Mouse (Mus musculus) ES-E14 (cell line): Measurements from ENCODE around the gene Ptpdc1. TPM values are rescaled to one million over a fixed set of nuclear protein-coding genes. Genes with fewer than 3 reads are reported as not detected.

Source experiments
- DNase-seq: peaks from one replicate; pipeline ENCODE4 v3.0.0-alpha.2; 2013; ENCODE audit warnings: low read depth, low spot score
- H3K27ac ChIP-seq: 2 replicates; pipeline ENCODE4 v1.5.1; 2012; ENCODE audit warnings: low read depth, mild to moderate bottlenecking, low read length, moderate library complexity, mixed read lengths; ENCODE audit not compliant: poor library complexity, insufficient read depth, severe bottlenecking
- H3K36me3 ChIP-seq: 2 replicates; pipeline ENCODE4 v1.6.1; 2012; ENCODE audit warnings: mild to moderate bottlenecking, low read length, moderate library complexity, mixed read lengths; ENCODE audit not compliant: control insufficient read depth, poor library complexity, insufficient read depth, severe bottlenecking
- H3K4me1 ChIP-seq, 2 experiments: fragments of 150-350 bp in 1 of 2; sonication (generic) in 1 of 2; 2 replicates each; pipeline ENCODE4 v1.6.1; 2012; ENCODE audit warnings: low read length in 2 of 2, mild to moderate bottlenecking in 1 of 2, mixed read lengths in 1 of 2; ENCODE audit not compliant: control insufficient read depth in 2 of 2, insufficient read depth in 2 of 2, poor library complexity in 1 of 2
- H3K4me3 ChIP-seq, 2 experiments: fragments of 150-350 bp in 1 of 2; sonication (generic) in 1 of 2; 2 replicates each; pipeline ENCODE4 v1.5.1; 2012; ENCODE audit warnings: low read length in 2 of 2, low read depth in 1 of 2, mild to moderate bottlenecking in 1 of 2, mixed read lengths in 1 of 2; ENCODE audit not compliant: insufficient read depth in 1 of 2, poor library complexity in 1 of 2, severe bottlenecking in 1 of 2
- H3K9ac ChIP-seq: 2 replicates; pipeline ENCODE4 v1.6.1; 2012; ENCODE audit warnings: low read depth, mild to moderate bottlenecking, low read length, mixed read lengths; ENCODE audit not compliant: poor library complexity, insufficient read depth, severe bottlenecking
- H3K9me3 ChIP-seq: fragments of 150-350 bp; sonication (generic); 2 replicates; pipeline ENCODE4 v1.6.1; 2012; ENCODE audit warnings: low read depth, mild to moderate bottlenecking, low read length; ENCODE audit not compliant: control insufficient read depth, insufficient read depth
- CHD2 ChIP-seq: IDR thresholded peaks from 2 replicates; pipeline ENCODE4 v1.6.1; 2014; ENCODE audit warnings: mild to moderate bottlenecking, low read depth, low read length, inconsistent platforms
- HCFC1 ChIP-seq: IDR thresholded peaks from 2 replicates; pipeline ENCODE4 v1.6.1; 2012; ENCODE audit warnings: low read length, inconsistent platforms, borderline replicate concordance; ENCODE audit not compliant: insufficient read depth
- MAFK ChIP-seq: IDR thresholded peaks from 2 replicates; pipeline ENCODE4 v1.6.1; 2014; ENCODE audit warnings: mild to moderate bottlenecking, low read depth, low read length, inconsistent platforms; ENCODE audit not compliant: insufficient read depth
- ZC3H11A ChIP-seq: IDR thresholded peaks from 2 replicates; pipeline ENCODE4 v1.6.1; 2012; ENCODE audit warnings: low read depth, mild to moderate bottlenecking, inconsistent platforms, low read length, borderline replicate concordance
- ZNF384 ChIP-seq: IDR thresholded peaks from 2 replicates; pipeline ENCODE4 v1.6.1; 2012; ENCODE audit warnings: low read depth, low read length, inconsistent platforms
- in situ Hi-C, 2 experiments: fragments of 600-800 bp; cut with MboI; formaldehyde crosslinking; loops; one replicate each; pipeline ENCODE4 v1.15.1; 2025; ENCODE audit warnings: low sequenced_read_pairs in 2 of 2, inconsistent platforms in 1 of 2; ENCODE audit not compliant: unreplicated experiment in 2 of 2
- total RNA-seq: library from RNA; depleted of rRNA; stranded (reverse); fragments of 300-350 nt; gene quantifications from 2 replicates; pipeline ENCODE4 v1.2.3, GENCODE M21; 2012

The Ptpdc1 gene
- total RNA-seq, 1 experiment: 5.2 TPM

DNA sequence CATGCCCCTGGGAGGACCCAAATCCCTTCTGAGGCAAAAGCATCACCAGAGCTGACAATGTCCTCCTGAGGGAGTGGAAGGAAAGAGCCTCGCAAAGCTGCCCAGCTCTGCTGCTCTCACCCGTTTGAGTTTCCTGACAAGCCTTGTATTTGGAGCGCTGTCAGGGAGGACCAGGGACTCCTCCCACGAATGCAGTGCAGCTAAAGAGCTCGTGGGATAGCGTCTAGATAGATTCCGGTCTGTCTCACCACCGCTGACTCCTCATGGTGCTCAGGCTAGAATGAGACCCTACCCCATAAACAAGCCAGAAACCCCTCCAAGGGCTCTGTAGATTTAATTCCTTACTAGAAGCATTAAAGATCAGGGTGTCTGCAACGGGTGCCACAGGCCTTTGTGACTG lies 32.3 kb upstream of the Ptpdc1 start:
- TF ChIP-seq HCFC1: no peak
- no peak for TF ChIP-seq MAFK
- TF ChIP-seq CHD2: no peak
- TF ChIP-seq ZC3H11A: no peak
- no peak for TF ChIP-seq ZNF384
- no peak overlapping the region for H3K4me3 ChIP-seq
- no peaks in the 10 kb centered on the region for H3K9me3 ChIP-seq
- no peak overlapping the region for H3K27ac ChIP-seq
- in situ Hi-C loops: loop anchor here (10.0 to 25.0 kb wide), 5 partner anchors 137 to 505 kb away; no protein-coding TSS in a partner anchor
- no peaks in the 10 kb centered on the region for H3K36me3 ChIP-seq
- H3K4me1 ChIP-seq: peaks cover 0 to 2% of the 10 kb centered on the region in 2 experiments; a peak in 1 of 4 replicates
- H3K9ac ChIP-seq: no peak overlapping the region
- DNase-seq: no peak

DNA sequence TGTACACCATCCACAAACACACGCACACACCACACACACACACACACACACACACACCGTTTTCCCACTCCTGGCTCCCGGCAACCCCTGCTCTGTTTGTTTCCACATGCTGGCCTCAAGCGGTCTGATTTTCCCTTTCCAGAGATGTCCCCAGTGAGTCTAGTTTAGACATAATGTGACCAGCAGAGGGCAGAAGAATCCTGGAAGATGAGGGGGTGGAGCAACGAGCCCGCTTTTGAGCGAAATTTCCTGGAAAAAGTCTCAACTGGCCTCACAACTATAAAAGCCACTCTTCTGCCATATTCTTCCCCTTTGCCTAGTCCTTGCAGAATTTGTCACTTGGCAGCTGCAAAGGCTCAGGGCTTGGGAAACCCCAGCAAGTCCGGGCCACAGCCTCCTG lies 30.2 kb upstream of the Ptpdc1 start:
- H3K9me3 ChIP-seq: no peaks in the 10 kb centered on the region
- DNase-seq: no peak
- no peak overlapping the region for H3K4me3 ChIP-seq
- TF ChIP-seq ZC3H11A (no peak; the same call in 1 of the 2 replicates), HCFC1 (no peak), CHD2 (no peak), ZNF384 (no peak)
- in situ Hi-C loops: loop anchor here (10.0 to 25.0 kb wide), 5 partner anchors 139 to 507 kb away; no protein-coding TSS in a partner anchor
- H3K9ac ChIP-seq: no peak overlapping the region
- no peaks in the 10 kb centered on the region; a peak in 1 of 4 replicates for H3K4me1 ChIP-seq
- no peaks in the 10 kb centered on the region for H3K36me3 ChIP-seq
- H3K27ac ChIP-seq: no peak overlapping the region

DNA sequence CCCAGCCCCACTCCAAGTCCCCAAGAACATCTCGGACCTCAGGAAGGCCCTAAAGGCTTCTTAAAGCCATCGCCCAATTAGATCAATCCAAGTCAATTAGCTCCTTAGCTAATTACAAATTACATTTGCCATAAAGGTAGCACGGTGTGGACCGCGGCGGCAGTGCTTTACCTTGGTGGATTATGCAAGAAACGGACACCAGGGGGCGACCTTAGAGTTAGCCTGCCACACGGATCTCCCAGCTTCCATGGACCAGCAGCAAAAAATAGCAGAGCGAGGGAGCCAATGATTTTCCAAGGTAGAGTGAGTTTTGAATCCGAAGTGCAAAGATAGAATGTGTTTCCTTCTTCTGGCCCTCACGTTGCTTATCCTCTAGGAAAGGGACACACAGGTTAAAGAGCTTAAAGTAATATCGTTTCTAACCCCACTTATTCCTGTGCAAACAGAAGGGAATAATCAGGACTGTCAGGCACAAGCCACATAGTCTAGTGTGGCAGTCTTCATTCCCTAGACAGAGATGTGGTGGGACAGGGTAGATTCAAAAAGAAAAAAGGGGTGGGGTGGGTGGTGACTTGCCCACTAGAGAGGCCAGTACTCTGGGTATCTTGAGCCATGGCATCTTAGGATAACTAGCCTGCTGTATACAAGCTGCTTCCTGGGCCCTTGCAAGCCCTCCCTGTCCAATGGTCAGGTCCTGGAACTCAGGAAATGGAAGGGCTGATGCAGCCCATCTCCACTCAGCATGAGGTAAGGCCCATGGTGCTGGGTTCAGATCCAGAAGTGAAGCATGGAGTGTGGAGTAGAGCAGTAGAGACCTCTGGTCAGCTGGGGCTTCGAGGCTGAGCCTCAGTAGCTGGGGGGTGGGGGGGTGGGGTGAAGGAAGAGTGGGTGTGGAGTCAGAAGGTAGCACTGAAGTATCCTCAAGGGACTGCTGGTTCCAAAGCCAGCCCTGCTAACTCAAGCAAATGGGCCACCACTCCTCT lies 28.6 kb upstream of the Ptpdc1 start:
- no peak for DNase-seq
- no peak overlapping the region for H3K27ac ChIP-seq
- no peaks in the 10 kb centered on the region for H3K9me3 ChIP-seq
- no peak overlapping the region for H3K4me3 ChIP-seq
- H3K9ac ChIP-seq: no peak overlapping the region
- in situ Hi-C loops: loop anchor here (10.0 to 25.0 kb wide), 5 partner anchors 141 to 508 kb away; no protein-coding TSS in a partner anchor
- no peaks in the 10 kb centered on the region for H3K36me3 ChIP-seq
- no peak for TF ChIP-seq HCFC1
- no peak for TF ChIP-seq ZNF384
- no peak for TF ChIP-seq CHD2
- TF ChIP-seq ZC3H11A: no peak
- TF ChIP-seq MAFK: no peak
- H3K4me1 ChIP-seq: no peaks in the 10 kb centered on the region; a peak in 1 of 4 replicates

DNA sequence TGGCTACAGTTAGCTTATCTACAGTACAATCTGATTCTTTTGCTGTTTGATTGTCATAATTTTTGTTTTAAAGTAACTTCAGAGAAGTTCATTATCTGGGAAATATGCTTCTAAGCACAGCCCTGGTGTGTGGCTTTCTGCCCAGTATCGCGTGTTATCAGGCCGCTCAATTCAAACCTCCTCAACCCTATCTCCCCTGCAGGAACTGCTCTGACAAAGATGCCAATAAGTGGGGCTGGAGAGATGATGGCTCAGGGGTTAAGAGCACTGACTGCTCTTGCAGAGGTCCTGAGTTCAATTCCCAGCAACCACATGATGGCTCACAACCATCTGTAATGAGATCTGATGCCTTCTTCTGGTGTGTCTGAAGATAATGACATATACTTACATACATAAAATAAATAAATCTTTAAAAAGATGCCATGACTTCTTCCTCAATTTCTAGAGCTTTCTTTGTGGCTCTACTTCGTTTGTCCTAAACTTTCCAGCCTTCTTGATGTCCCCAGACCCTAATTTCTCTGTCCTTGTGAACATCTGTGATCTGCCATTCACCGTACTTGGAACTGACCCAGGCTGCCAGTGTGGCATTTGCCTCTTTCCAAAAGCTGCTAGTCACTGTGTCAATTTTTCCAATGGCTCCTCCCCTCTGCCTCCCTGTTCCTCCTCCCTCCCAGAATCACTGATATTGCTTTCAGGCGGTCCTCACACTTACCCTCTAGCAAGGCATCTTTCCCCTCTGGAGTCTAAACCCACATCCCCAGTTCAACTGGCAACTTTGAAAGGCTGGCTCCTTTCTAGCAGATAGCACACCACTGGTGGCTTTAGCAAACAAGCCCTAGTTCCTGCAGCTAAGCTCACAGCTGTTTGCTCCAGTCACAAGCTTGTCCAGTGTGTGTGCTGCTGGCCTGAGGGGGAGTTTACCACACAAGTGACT lies 25.9 kb upstream of the Ptpdc1 start:
- no peak for TF ChIP-seq HCFC1
- H3K36me3 ChIP-seq: no peaks in the 10 kb centered on the region
- no peak overlapping the region for H3K4me3 ChIP-seq
- H3K4me1 ChIP-seq: no peaks in the 10 kb centered on the region
- in situ Hi-C loops: loop anchor here (10.0 to 25.0 kb wide), 5 partner anchors 143 to 511 kb away; no protein-coding TSS in a partner anchor
- H3K27ac ChIP-seq: no peak overlapping the region
- H3K9me3 ChIP-seq: no peaks in the 10 kb centered on the region
- DNase-seq: no peak
- H3K9ac ChIP-seq: no peak overlapping the region
